Mouse (Mus musculus) layer of hippocampus, postnatal 36 days (tissue): ENCODE measurements around the gene Adgra1. TPM values are rescaled to one million over a fixed set of nuclear protein-coding genes. Genes with fewer than 3 reads are reported as not detected.

Source experiments
- DNase-seq, 2 experiments: peaks; one replicate each; pipeline ENCODE4 v3.0.0; 2022
- total RNA-seq, 2 experiments: library from RNA; stranded (reverse); gene quantifications; 2 replicates each; pipeline ENCODE4 v1.2.3; 2021

Gene Adgra1
- 10 to 100 TPM; 47.9 to 49.6 TPM for total RNA-seq

- peak; percentile 91 to 93 for DNase-seq
These were observed at the start of gene Adgra1 for GRCm38 (mm10) chr7:139834036-139834435. Gene Adgra1, plus strand, starts transcription at chr7:139834174.

GRCm38 (mm10) chr7:139787382-139787781 is 46.6 kb upstream of the Adgra1 start:
- no peak for DNase-seq

GRCm38 (mm10) chr7:139788927-139789326 is 45.0 kb upstream of the Adgra1 start:
- DNase-seq, result no peak

GRCm38 (mm10) chr7:139789718-139790117 is 44.3 kb upstream of the Adgra1 start:
- no peak for DNase-seq

- DNase-seq, result peak in 1 of 2 experiments; percentile 19
These were observed 42.4 kb upstream of the Adgra1 start for GRCm38 (mm10) chr7:139791601-139792000.

GRCm38 (mm10) chr7:139795004-139795605 is 38.9 kb upstream of the Adgra1 start:
- DNase-seq, result no peak

GRCm38 (mm10) chr7:139797186-139798109 is 36.5 kb upstream of the Adgra1 start:
- no peak for DNase-seq

GRCm38 (mm10) chr7:139806175-139806601 is 27.8 kb upstream of the Adgra1 start:
- peak in 1 of 2 experiments; percentile 7 for DNase-seq

- no peak for DNase-seq
These were observed 23.9 kb upstream of the Adgra1 start for GRCm38 (mm10) chr7:139810036-139810435.

- no peak for DNase-seq
These were observed 22.3 kb upstream of the Adgra1 start for GRCm38 (mm10) chr7:139811706-139812105.

GRCm38 (mm10) chr7:139813577-139814207 is 20.3 kb upstream of the Adgra1 start:
- DNase-seq, result no peak

- DNase-seq, result no peak
These were observed 11.5 kb upstream of the Adgra1 start for GRCm38 (mm10) chr7:139822301-139823010.

- DNase-seq, result no peak
These were observed 6.3 kb upstream of the Adgra1 start for GRCm38 (mm10) chr7:139827687-139828086.

- no peak for DNase-seq
These were observed 442 bp upstream of the Adgra1 start for GRCm38 (mm10) chr7:139833532-139833931.

GRCm38 (mm10) chr7:139835140-139836131 is 1.5 kb downstream of the Adgra1 start:
- peak in 1 of 2 experiments; percentile 20 for DNase-seq

GRCm38 (mm10) chr7:139840443-139841168 is 6.6 kb downstream of the Adgra1 start:
- DNase-seq, result no peak

GRCm38 (mm10) chr7:139842397-139842796 is 8.4 kb downstream of the Adgra1 start:
- DNase-seq, result no peak

GRCm38 (mm10) chr7:139843140-139843539 is 9.2 kb downstream of the Adgra1 start:
- no peak for DNase-seq

- DNase-seq, result no peak
These were observed 9.8 kb downstream of the Adgra1 start for GRCm38 (mm10) chr7:139843776-139844175.

GRCm38 (mm10) chr7:139845101-139845500 is 11.1 kb downstream of the Adgra1 start:
- DNase-seq, result no peak
